Mouse (Mus musculus) kidney, adult 8-10 months (tissue): ENCODE results near the gene Slc22a23.
A peak's percentile ranks its signal among the peaks of the same experiment; 100 is the strongest.

Source experiments
- DNase-seq, 2 experiments: peaks; one replicate each; pipeline ENCODE4 v3.0.0; 2022

Gene Slc22a23

DNA sequence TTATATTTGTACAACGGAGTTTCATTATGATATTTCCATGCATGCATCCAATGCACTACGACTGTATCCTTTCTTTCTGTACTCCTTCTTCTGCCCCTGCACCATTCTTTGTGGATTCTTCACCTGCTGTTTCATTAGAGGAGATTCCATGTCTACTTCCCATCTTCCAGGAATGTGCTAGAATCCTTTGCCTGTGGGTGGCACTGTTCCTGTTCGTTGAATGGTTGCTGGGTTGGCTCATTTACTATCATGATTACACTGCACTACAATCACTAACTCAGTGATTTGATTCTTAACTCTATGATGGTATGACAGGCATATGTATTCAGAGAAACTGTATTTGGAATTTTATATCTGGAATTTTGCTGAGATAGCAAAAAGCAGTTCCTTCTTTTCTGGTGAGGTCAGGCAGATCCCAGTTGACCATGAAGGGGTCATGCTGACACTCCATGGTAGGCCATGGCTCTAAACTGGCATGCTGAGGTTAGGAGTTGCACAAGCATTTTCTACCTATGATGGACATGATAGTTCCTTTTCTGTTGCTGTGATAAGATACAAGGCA is 187.3 kb downstream of the Slc22a23 start:
- no peak for DNase-seq

DNA sequence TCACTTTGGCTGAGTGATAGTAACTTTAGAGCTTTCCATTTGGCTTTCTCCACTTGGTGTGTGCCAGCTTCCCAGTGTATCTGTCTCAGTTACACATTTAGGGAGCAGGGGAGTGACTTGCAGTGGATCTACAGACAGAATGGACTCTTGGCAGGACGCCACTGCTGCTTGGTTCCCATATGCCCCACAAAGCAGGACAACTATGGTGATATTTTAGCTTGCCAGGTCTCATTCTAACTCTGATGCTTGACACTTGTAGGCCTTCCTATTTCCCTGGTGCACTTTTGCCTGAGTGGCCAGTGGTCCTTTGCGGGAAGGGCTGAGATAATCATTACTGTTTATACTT is 188.2 kb downstream of the Slc22a23 start:
- no peak for DNase-seq

DNA sequence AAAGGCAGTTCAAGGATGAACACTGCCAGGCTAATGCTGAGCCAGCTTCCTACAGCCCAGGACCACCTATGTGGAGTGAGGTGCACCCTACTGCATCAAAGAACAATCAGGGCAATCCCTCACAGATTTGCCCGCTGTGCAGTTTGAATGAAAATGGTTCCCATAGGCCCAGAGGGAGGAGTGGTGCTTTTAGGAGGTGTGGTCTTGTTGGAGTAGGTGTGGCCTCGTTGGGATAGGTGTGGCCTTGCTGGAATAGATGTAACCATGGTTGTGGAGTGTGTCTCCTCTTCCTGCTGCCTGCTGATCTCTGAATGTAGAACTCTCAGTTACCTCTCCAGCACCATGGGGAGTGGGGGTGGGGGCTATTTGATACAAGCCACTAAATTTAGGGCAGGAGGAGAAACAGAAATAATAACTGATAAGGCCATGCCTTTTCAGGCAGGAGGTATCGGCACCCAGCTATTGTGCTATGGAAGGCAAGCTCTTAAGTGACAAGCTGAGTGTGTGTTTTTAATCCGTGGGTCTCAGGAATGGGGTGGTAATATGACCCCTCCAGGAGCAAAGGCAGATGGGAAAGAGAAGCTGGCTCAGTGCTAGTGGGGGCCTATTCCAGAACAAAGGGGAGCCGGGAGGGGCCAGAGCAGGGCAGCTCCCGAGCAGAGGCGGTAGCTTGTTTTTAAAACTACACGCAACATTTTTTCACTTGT is 188.7 kb downstream of the Slc22a23 start:
- DNase-seq, result no peak

DNA sequence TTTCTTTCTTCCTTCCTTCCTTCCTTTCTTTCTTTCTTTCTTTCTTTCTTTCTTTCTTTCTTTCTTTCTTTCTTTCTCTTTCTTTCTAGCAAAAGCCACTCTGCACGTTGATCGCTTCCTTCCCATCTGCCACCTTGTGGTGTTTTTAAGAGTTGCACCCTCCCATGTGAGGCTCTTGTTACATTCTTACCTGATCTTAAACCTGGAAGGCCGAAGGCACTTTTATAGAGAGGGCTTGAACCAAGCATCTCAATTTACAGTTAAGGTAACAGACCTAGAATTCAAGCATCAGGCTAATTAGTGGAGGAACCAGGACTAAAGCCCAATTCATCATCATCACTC is 190.1 kb downstream of the Slc22a23 start:
- peak; percentile 72 to 82 for DNase-seq

DNA sequence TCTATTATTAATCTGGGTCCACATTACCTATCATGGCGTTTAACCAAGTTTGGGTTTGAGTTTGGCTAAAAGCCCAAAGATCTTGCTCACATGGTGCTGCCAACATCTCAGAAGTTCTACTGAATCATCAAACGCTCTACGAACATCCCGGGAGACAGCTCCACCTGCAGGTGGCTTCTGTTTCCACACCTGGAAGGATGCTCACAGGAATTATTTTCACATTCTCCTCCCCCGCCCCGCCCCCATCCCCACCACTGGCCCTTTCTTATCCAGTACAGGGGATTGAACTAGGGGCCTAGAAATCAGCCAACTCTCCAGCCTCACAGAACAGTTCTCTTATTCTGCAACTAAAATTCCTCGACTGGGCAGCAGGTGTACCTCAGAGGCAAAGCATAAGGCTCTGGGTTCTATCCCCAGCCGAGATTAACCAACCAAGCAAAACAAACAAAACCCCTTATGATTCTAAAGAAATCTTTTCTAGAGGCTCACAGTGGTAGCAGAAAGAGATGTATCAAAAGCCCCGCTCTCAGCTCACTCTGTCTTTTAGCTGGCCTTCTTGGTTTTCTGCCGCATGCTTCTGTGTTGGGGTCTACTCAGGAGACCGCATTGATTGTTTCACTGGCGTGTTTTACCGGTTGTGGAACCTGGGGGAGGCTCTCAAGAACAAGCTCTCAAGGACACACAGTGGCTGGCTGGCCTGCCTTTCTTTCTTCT is 190.6 kb downstream of the Slc22a23 start:
- peak; percentile 86 to 89 for DNase-seq

GRCm38 (mm10) chr13:34153254-34154011 is 191.5 kb downstream of the Slc22a23 start:
- no peak for DNase-seq

DNA sequence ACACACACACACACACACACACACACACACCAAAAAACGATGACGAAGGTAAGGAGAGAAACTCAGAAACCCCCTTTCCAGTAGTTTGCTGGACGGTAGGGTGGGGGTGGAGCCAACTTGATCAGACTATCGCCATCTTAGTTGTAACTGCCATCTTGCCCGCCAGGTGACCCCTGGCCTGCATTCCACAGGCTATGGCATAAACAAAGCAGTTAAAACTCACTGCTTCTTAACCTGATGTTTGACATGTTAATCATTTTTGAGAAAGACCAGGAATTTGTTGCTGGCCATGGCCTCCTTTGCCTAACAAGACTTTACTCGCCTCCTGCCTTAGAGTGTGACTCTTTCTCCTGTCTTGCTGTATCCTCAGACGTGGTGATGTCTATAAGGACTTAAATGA is 192.3 kb downstream of the Slc22a23 start:
- DNase-seq, result peak in 1 of 2 experiments; percentile 30

GRCm38 (mm10) chr13:34151425-34151824 is 193.6 kb downstream of the Slc22a23 start:
- DNase-seq, result no peak

DNA sequence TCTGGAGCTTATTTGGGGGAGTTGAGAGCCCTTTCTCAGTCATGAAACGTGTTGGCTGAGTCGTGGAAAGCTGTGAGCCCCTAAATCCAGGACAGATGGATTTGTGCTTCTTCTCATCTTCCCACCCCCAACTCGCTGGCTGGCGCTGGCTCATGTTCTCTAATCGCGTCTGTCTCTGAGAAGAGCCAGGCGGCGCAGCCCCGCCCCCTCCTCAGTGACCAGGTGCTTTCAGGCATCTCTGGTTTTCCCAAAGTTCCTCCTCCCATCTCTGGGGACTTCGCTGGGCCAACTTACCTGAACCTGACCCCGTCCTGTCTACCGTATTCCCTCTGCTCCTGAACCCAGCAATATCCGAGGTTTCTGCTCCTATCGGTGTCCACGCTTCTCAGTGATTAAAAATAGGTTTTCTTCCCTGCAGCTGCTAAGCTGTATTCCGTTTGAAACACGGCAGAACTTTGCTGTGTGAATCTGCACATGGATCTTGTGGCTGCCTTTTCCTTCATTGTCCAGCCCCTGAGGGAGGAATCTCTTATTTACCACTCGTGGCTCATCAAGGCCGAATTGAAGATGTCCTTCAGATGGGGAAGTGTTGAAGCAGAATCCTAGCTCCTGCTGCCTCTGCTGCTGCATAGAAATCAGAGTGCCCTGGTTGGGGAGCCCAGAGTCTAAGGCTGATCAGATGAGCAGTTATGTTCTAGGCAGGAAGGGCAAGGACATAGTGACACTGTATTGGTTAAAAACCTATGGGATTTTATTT is 194.5 kb downstream of the Slc22a23 start:
- no peak for DNase-seq

- DNase-seq, result no peak
Measured at GRCm38 (mm10) chr13:34149463-34150176, 195.4 kb downstream of the Slc22a23 start.

DNA sequence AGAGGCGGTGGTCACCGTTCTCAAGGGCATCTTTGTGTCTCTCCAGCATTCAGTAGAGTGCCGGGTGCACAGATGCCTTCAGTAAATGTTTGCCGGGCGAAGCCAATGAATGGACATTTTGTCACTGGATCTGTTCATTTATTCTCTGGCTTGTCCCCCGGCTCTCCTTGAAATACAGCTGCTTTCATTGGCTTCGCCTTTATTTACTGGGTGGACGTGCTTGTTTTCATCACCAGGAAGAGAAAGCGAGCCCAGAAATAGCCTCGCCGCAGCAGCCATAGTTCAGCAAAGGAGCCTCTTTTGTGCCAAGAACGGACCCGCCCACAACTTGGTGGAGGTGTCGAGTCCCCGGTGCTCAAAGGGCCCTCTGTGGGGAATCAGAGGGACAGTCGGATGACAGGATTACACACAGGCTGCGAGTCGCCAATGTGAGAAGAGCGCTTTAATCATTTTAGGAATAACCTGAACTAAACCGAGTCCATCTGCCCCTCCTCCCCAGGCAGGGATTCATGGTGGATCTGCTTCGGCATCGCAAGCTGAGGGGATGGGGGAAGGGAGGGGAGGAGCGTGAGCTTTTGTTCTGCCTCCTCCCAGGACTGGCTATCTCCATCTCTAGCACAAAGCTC is 196.1 kb downstream of the Slc22a23 start:
- DNase-seq, result peak in 1 of 2 experiments; percentile 42

DNA sequence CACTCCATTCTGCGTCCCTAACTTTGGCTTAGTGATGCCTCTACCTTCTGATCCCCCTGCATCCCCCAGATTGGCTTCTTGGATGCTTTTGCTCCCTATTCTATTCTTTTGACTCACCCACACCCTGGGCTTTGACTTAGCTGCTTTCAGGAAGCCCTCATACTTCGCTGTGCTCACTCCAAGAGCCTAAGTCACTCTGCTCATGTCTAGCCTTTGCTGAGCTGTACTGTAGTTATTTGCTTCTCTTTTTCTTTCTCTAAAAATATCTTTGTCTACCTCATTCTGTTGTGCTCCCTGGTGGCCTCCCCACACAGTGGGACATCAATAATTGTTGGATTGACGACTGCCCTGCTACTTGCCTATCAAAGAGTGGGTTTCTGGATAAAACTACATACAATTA is 196.8 kb downstream of the Slc22a23 start:
- no peak for DNase-seq

DNA sequence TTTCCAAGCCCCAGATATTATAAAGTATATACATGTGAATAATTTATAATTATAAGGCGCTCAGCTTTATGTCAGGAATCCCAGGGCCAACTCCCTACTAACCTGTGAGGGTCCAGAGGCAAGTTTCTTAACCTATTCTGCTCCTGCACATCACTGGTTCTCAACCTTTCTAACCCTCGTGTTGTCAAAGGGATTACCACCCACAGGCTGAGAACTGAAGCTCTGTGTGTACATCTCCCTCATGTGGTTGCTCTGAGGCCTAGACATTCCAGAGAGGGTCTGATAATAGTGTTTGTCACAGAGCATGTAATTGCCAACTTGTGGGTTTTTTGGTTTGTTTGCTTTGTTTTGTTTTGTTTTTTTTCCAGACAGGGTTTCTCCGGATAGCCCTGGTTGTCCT is 198.1 kb downstream of the Slc22a23 start:
- DNase-seq, result no peak

DNA sequence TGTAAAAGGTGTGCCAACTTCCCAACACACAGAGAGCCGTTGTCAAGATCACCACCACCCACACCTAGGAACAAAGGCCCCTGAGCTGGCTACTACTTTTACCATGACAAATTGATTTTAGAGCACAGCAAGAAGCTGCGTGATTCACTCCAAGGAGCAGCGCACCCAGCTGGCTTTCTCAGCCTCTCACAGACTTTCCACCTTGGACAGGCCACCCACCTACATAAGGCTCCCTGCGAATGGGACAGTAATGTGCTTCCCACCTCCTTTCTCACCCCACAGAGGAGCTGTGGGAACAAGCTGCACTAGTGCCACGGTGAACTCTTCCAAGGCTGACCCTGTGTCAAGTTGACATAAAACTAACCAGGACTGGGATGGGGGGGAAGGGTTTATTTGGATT is 201.6 kb downstream of the Slc22a23 start:
- no peak for DNase-seq

- no peak for DNase-seq
Measured at GRCm38 (mm10) chr13:34136605-34137004, 208.4 kb downstream of the Slc22a23 start.

DNA sequence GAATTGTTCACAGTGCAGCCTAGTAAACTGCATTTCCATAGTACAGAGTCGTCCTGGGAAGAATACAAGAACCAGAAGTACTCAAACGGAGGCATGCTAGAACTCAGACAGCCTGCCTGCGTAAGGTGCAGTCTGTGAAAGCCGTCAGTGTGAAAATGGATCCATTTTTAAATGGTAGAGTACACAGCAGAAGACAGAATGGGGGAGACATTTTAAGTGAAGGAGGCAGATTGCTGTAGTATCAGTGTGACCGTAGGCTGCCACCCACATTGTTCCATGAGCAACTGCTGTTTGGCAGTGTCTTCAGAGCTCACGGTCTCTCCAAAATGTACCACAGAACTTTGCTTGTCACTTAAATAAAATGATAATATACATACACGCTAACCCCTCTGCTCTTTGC is 210.7 kb downstream of the Slc22a23 start:
- no peak for DNase-seq

DNA sequence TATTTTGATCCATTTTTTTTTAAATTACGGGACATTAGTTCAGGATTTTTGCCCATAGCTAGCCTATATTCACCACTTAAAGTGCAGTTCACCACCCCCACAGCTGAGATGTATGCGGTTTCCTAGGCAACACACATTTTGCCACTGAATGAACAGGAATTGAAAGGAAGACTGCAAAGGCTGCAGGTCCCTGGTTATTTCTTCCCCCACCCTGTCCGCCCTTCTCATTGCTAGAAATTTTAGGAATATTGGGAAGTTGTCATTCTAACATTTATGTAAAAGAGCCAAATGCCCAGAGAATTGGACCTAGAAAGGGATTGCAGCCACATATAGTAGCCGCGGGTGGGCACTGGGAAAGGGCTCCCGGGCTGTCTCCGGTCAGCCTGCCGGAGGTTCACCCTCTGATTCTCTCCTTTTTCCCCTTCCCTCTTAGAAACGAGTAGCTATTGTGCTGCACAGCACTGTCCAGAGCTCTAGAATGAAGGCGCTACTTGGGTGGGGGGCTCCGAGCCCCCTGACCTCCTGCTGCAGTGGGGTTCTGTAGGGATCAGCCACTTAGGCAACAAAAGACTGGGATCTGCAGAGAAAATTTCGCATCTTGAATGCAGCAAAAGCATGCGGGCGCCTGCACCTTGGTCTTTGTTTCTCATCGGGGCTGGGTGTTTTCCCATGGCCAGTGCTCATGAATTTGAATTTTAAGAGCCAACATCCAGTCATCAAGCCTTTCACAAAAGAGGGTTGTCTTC is 211.5 kb downstream of the Slc22a23 start:
- no peak for DNase-seq

- no peak for DNase-seq
Measured at GRCm38 (mm10) chr13:34132875-34133274, 212.1 kb downstream of the Slc22a23 start.

GRCm38 (mm10) chr13:34132299-34132698 is 212.7 kb downstream of the Slc22a23 start:
- no peak for DNase-seq

DNA sequence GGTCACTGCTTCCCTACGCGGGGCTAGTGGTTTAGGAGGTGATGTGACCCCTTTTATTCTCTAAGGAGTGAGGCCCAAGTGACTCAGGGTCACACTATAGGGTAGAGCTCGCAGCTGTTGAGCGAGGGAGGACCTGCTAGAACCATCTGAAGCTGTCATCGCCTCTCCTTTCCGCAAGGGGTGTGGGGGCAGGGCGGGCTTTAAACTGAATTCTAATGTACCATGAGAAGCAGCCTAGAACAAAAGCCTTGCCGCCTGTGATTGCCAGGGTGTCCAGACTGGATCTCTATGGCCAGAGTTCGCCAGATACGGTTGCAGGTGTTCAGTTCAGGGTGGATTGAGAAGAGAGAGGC is 213.3 kb downstream of the Slc22a23 start:
- DNase-seq, result peak in 1 of 2 experiments; percentile 23
